7 mouse cellular contexts compared by ENCODE assay signal in genomic region chr7:16400689-16401611, GRCm38 (mm10). TPM values are rescaled to one million over a fixed set of nuclear protein-coding genes. Genes with fewer than 3 reads are reported as not detected.
DNase-seq lines count a peak whose midpoint lies in the region; ATAC-seq and TF ChIP-seq lines count a peak whose summit lies in the region.

Gene Zc3h4 (plus strand): TSS chr7:16400910.

- H3K9ac ChIP-seq in intestine, postnatal 0 days (ENCODE audit: low read depth, low read length) = peak within 1 kb of the TSS; percentile 100
- peak within 1 kb of the TSS; percentile 100 for H3K9ac ChIP-seq in midbrain, embryonic 12.5 days (replicated peaks)

- TF ChIP-seq CTCF in intestine, postnatal 0 days (IDR thresholded peaks at IDR 0.05; ENCODE audit: low read depth) = peak; percentile 37

- peak; percentile 45 for ATAC-seq in intestine, postnatal 0 days
- ATAC-seq in midbrain, embryonic 12.5 days (ENCODE audit: low FRiP score, low read depth) = peak; percentile 57

- WGBS in embryonic facial prominence, embryonic 10.5 days = under 1% methylated on average over 85 of the region's 85 CpGs
- under 1% methylated on average over 56 of the region's 85 CpGs for WGBS in intestine, postnatal 0 days
- under 1% methylated on average over 73 of the region's 85 CpGs for WGBS in limb, embryonic 10.5 days
- 1% methylated on average over 47 of the region's 85 CpGs for WGBS in midbrain, embryonic 12.5 days

- H3K4me1 ChIP-seq in embryonic facial prominence, embryonic 10.5 days = peaks cover 36% of the 10 kb centered on the region
- H3K4me1 ChIP-seq in intestine, postnatal 0 days (replicated peaks; ENCODE audit: control insufficient read depth, insufficient read depth, low read length) = peaks cover 22% of the 10 kb centered on the region; the same call in 1 of the 2 replicates
- H3K4me1 ChIP-seq in limb, embryonic 10.5 days = peaks cover 40% of the 10 kb centered on the region
- H3K4me1 ChIP-seq in midbrain, embryonic 12.5 days = peaks cover 35% of the 10 kb centered on the region

- peak; percentile 92 for DNase-seq in adrenal gland, postnatal 14 days
- DNase-seq in embryonic facial prominence, embryonic 10.5 days (ENCODE audit: low spot score) = peak; percentile 95
- DNase-seq in gonadal fat pad, adult 2 months (ENCODE audit: low read depth) = no peak
- DNase-seq in limb, embryonic 10.5 days (ENCODE audit: low spot score) = peak; percentile 93
- DNase-seq in skeletal muscle tissue, adult 2 months (ENCODE audit: low read depth, low spot score) = peak; percentile 90

- H3K27ac ChIP-seq in embryonic facial prominence, embryonic 10.5 days (replicated peaks) = peak within 1 kb of the TSS; percentile 100
- peak within 1 kb of the TSS; percentile 100 for H3K27ac ChIP-seq in intestine, postnatal 0 days (ENCODE audit: low read depth, low read length)
- H3K27ac ChIP-seq in limb, embryonic 10.5 days = peak within 1 kb of the TSS; percentile 100
- H3K27ac ChIP-seq in midbrain, embryonic 12.5 days (replicated peaks) = peak within 1 kb of the TSS; percentile 100

- H3K9me3 ChIP-seq in embryonic facial prominence, embryonic 10.5 days = no peaks in the 10 kb centered on the region
- H3K9me3 ChIP-seq in intestine, postnatal 0 days (ENCODE audit: control insufficient read depth) = no peaks in the 10 kb centered on the region
- H3K9me3 ChIP-seq in limb, embryonic 10.5 days (replicated peaks) = no peaks in the 10 kb centered on the region
- no peaks in the 10 kb centered on the region for H3K9me3 ChIP-seq in midbrain, embryonic 12.5 days

- peaks cover 17% of the 10 kb centered on the region for H3K36me3 ChIP-seq in embryonic facial prominence, embryonic 10.5 days (replicated peaks)
- H3K36me3 ChIP-seq in intestine, postnatal 0 days (ENCODE audit: control insufficient read depth, insufficient read depth) = no peaks in the 10 kb centered on the region
- peaks cover 12% of the 10 kb centered on the region for H3K36me3 ChIP-seq in limb, embryonic 10.5 days
- H3K36me3 ChIP-seq in midbrain, embryonic 12.5 days = no peaks in the 10 kb centered on the region

- peak within 1 kb of the TSS; percentile 71 for H3K4me2 ChIP-seq in intestine, postnatal 0 days (replicated peaks; ENCODE audit: low read depth)
- peak within 1 kb of the TSS; percentile 82 for H3K4me2 ChIP-seq in midbrain, embryonic 12.5 days (replicated peaks)

- H3K27me3 ChIP-seq in embryonic facial prominence, embryonic 10.5 days (replicated peaks; ENCODE audit: low read depth, poor library complexity, severe bottlenecking) = no peaks in the 10 kb centered on the region
- no peaks in the 10 kb centered on the region for H3K27me3 ChIP-seq in intestine, postnatal 0 days (replicated peaks; ENCODE audit: control insufficient read depth, insufficient read depth, low read length)
- H3K27me3 ChIP-seq in limb, embryonic 10.5 days (ENCODE audit: low read depth, poor library complexity, severe bottlenecking) = no peaks in the 10 kb centered on the region
- no peaks in the 10 kb centered on the region for H3K27me3 ChIP-seq in midbrain, embryonic 12.5 days

- H3K4me3 ChIP-seq in embryonic facial prominence, embryonic 10.5 days = peak within 1 kb of the TSS; percentile 97
- H3K4me3 ChIP-seq in intestine, postnatal 0 days (ENCODE audit: low read depth, low read length) = peak within 1 kb of the TSS; percentile 91
- peak within 1 kb of the TSS; percentile 81 for H3K4me3 ChIP-seq in limb, embryonic 10.5 days
- H3K4me3 ChIP-seq in midbrain, embryonic 12.5 days = peak within 1 kb of the TSS; percentile 92

RNA-seq across cellular contexts. Expression of gene Zc3h4, which starts in this region (rescaled TPM):
- 37.4 and 48.5 TPM in 2 replicates for total RNA-seq in adrenal gland, postnatal 14 days (2021)
- 20.5 and 22.2 TPM in 2 replicates for polyA plus RNA-seq in embryonic facial prominence, embryonic 10.5 days (2016; fragmentation: Nextera tagmentation; extraction: Ambion mirVana)
- 26.9 and 30.1 TPM in 2 replicates for polyA plus RNA-seq in gonadal fat pad, adult 2 months (2012; rRNA removed)
- polyA plus RNA-seq in intestine, postnatal 0 days (2015; fragmentation: Nextera tagmentation; extraction: Ambion mirVana) = 12.9 and 13.5 TPM in 2 replicates
- polyA plus RNA-seq in limb, embryonic 10.5 days (2016; fragmentation: Nextera tagmentation; extraction: Ambion mirVana) = 22.9 and 24.6 TPM in 2 replicates
- 27.4 and 31.1 TPM in 2 replicates for polyA plus RNA-seq in midbrain, embryonic 12.5 days (2016; fragmentation: Nextera tagmentation; extraction: Ambion mirVana)
